Mouse (Mus musculus) limb, embryonic 12.5 days (tissue): ENCODE data around the gene Lax1. TPM values are rescaled to one million over a fixed set of nuclear protein-coding genes. Genes with fewer than 3 reads are reported as not detected.
"Not testable (repeated sequence)": the region's sequence is repeated elsewhere in the genome, so short reads cannot be mapped to it uniquely, and the experiment has no call there.

Experiments used
- ATAC-seq: fragments of 200-750 bp; cut with Nextera tagmentation; 2 replicates; pipeline ENCODE4 v1.8.0; 2017; ENCODE audit warnings: low read depth, moderate TSS enrichment; ENCODE audit not compliant: insufficient number of reproducible peaks, insufficient read depth, low FRiP score, low TSS enrichment
- H3K27ac ChIP-seq: fragments of 300-500 bp; sonication (generic); 2 replicates; pipeline ENCODE4 v1.5.1; 2016; ENCODE audit warnings: mild to moderate bottlenecking, moderate library complexity
- H3K27me3 ChIP-seq: fragments of 300-500 bp; sonication (generic); 2 replicates; pipeline ENCODE4 v1.6.1; 2016; ENCODE audit warnings: mild to moderate bottlenecking, moderate library complexity
- H3K36me3 ChIP-seq: fragments of 300-500 bp; sonication (generic); 2 replicates; pipeline ENCODE4 v1.6.1; 2016; ENCODE audit warnings: mild to moderate bottlenecking, moderate library complexity
- H3K4me1 ChIP-seq: fragments of 300-500 bp; sonication (generic); replicated peaks from 2 replicates; pipeline ENCODE4 v1.6.1; 2016
- H3K4me2 ChIP-seq: fragments of 300-500 bp; sonication (generic); 2 replicates; pipeline ENCODE4 v1.6.1; 2016; ENCODE audit warnings: mild to moderate bottlenecking, moderate library complexity
- H3K4me3 ChIP-seq: fragments of 300-500 bp; sonication (generic); replicated peaks from 2 replicates; pipeline ENCODE4 v1.5.1; 2016; ENCODE audit warnings: mild to moderate bottlenecking
- H3K9ac ChIP-seq: fragments of 300-500 bp; sonication (generic); replicated peaks from 2 replicates; pipeline ENCODE4 v1.6.1; 2016; ENCODE audit warnings: mild to moderate bottlenecking, moderate library complexity
- H3K9me3 ChIP-seq: fragments of 300-500 bp; sonication (generic); 2 replicates; pipeline ENCODE4 v1.6.1; 2016; ENCODE audit warnings: mild to moderate bottlenecking, moderate library complexity
- WGBS: fragments of 180-500 bp; shearing (Covaris S2); methylation state at CpG from one replicate; pipeline ENCODE4 v1.1.7; 2016; 5-methylcytosine and 5-hydroxymethylcytosine counted together
- polyA plus RNA-seq: library from polyadenylated mRNA; unstranded; fragments of >200 nt; fragmentation: Nextera tagmentation; extraction: Ambion mirVana; gene quantifications from 2 replicates; pipeline ENCODE4 v1.2.1, GENCODE M21; 2016

The Lax1 gene
- polyA plus RNA-seq, 1 experiment from 2014 or later, result 1.1 TPM

GRCm38 (mm10) chr1:133712288-133713008, 22.5 kb upstream of the Lax1 start:
- Histone ChIP-seq H3K27ac (peak overlapping the region; percentile 62), H3K9me3 (no peaks in the 10 kb centered on the region), H3K9ac (no peak overlapping the region), H3K4me3 (no peak overlapping the region), H3K4me2 (peak overlapping the region; percentile 29), H3K4me1 (peaks cover 37% of the 10 kb centered on the region), H3K36me3 (peaks cover 18% of the 10 kb centered on the region; the same call in 1 of the 2 replicates), H3K27me3 (no peaks in the 10 kb centered on the region)
- no peak for ATAC-seq
- 35% methylated on average over 12 of the region's 12 CpGs for WGBS

GRCm38 (mm10) chr1:133711376-133711775, 21.5 kb upstream of the Lax1 start:
- no peaks in the 10 kb centered on the region for H3K9me3 ChIP-seq
- ATAC-seq, result no peak
- H3K4me3 ChIP-seq, result no peak overlapping the region
- no peaks in the 10 kb centered on the region for H3K27me3 ChIP-seq
- H3K4me2 ChIP-seq, result no peak overlapping the region
- no peak overlapping the region for H3K27ac ChIP-seq
- WGBS, result 38% methylated on average over 6 of the region's 6 CpGs
- peaks cover 24% of the 10 kb centered on the region; the same call in 1 of the 2 replicates for H3K36me3 ChIP-seq
- peaks cover 37% of the 10 kb centered on the region for H3K4me1 ChIP-seq
- H3K9ac ChIP-seq, result no peak overlapping the region

- no peak overlapping the region for H3K4me2 ChIP-seq
- H3K36me3 ChIP-seq, result peaks cover 27% of the 10 kb centered on the region; the same call in 1 of the 2 replicates
These were observed 21.0 kb upstream of the Lax1 start for GRCm38 (mm10) chr1:133710895-133711294.

GRCm38 (mm10) chr1:133709292-133709691, 19.4 kb upstream of the Lax1 start:
- ATAC-seq, result peak; percentile 38; the same call in 1 of the 2 replicates
- no peak overlapping the region for H3K27ac ChIP-seq

More at GRCm38 (mm10) chr1:133710895-133711294, 21.0 kb upstream of the Lax1 start:
- Histone ChIP-seq H3K4me3 (no peak overlapping the region), H3K27me3 (no peaks in the 10 kb centered on the region), H3K9me3 (no peaks in the 10 kb centered on the region), H3K9ac (no peak overlapping the region), H3K27ac (no peak overlapping the region), H3K4me1 (peaks cover 37% of the 10 kb centered on the region)
- 56% methylated on average over 5 of the region's 6 CpGs for WGBS
- ATAC-seq, result no peak

GRCm38 (mm10) chr1:133701824-133702223, 11.9 kb upstream of the Lax1 start:
- not testable (repeated sequence) for H3K9ac ChIP-seq, H3K27me3 ChIP-seq, H3K9me3 ChIP-seq, ATAC-seq, H3K4me3 ChIP-seq, H3K4me2 ChIP-seq, H3K27ac ChIP-seq, H3K4me1 ChIP-seq
- 10% methylated on average over 1 of the region's 2 CpGs for WGBS
- peaks cover 14% of the 10 kb centered on the region; the same call in 1 of the 2 replicates for H3K36me3 ChIP-seq

More at GRCm38 (mm10) chr1:133709292-133709691, 19.4 kb upstream of the Lax1 start:
- peaks cover 37% of the 10 kb centered on the region for H3K4me1 ChIP-seq
- no peaks in the 10 kb centered on the region for H3K9me3 ChIP-seq
- H3K4me2 ChIP-seq, result no peak overlapping the region
- no peaks in the 10 kb centered on the region for H3K27me3 ChIP-seq
- 49% methylated on average over 3 of the region's 3 CpGs for WGBS
- no peak overlapping the region for H3K9ac ChIP-seq
- H3K36me3 ChIP-seq, result peaks cover 16% of the 10 kb centered on the region; the same call in 1 of the 2 replicates
- no peak overlapping the region for H3K4me3 ChIP-seq

GRCm38 (mm10) chr1:133697935-133698620, 8.2 kb upstream of the Lax1 start:
- H3K4me2 ChIP-seq, result no peak overlapping the region
- 95% methylated on average over 12 of the region's 12 CpGs for WGBS
- H3K27ac ChIP-seq, result no peak overlapping the region
- H3K4me3 ChIP-seq, result no peak overlapping the region
- H3K4me1 ChIP-seq, result peaks cover 31% of the 10 kb centered on the region
- ATAC-seq, result no peak
- no peaks in the 10 kb centered on the region for H3K9me3 ChIP-seq
- H3K27me3 ChIP-seq, result no peaks in the 10 kb centered on the region
- H3K9ac ChIP-seq, result no peak overlapping the region
- H3K36me3 ChIP-seq, result 0 out of 2 replicates have a peak, but pooled peaks cover under 1% of the 10 kb centered on the region

- WGBS, result 48% methylated on average over 7 of the region's 7 CpGs
These were observed 6.0 kb upstream of the Lax1 start for GRCm38 (mm10) chr1:133695901-133696300.

GRCm38 (mm10) chr1:133694876-133695275, 5.0 kb upstream of the Lax1 start:
- 71% methylated on average over 1 of the region's 1 CpGs for WGBS
- H3K9ac ChIP-seq, result no peak overlapping the region
- H3K27ac ChIP-seq, result peak overlapping the region; percentile 83
- H3K4me2 ChIP-seq, result no peak overlapping the region
- ATAC-seq, result no peak
- no peaks in the 10 kb centered on the region for H3K9me3 ChIP-seq
- peaks cover 35% of the 10 kb centered on the region for H3K4me1 ChIP-seq
- H3K27me3 ChIP-seq, result no peaks in the 10 kb centered on the region
- no peak overlapping the region for H3K4me3 ChIP-seq
- no peaks in the 10 kb centered on the region for H3K36me3 ChIP-seq

More at GRCm38 (mm10) chr1:133695901-133696300, 6.0 kb upstream of the Lax1 start:
- Histone ChIP-seq H3K4me2 (no peak overlapping the region), H3K27me3 (no peaks in the 10 kb centered on the region), H3K9me3 (no peaks in the 10 kb centered on the region), H3K4me1 (peaks cover 31% of the 10 kb centered on the region), H3K4me3 (no peak overlapping the region), H3K36me3 (no peaks in the 10 kb centered on the region), H3K27ac (peak overlapping the region; percentile 83), H3K9ac (no peak overlapping the region)
- no peak; the same call in 1 of the 2 replicates for ATAC-seq

- H3K27ac ChIP-seq, result peak overlapping the region; percentile 83
- no peaks in the 10 kb centered on the region for H3K9me3 ChIP-seq
- H3K4me2 ChIP-seq, result no peak overlapping the region
- WGBS, result 0% methylated on average over 1 of the region's 1 CpGs
- H3K4me1 ChIP-seq, result peaks cover 39% of the 10 kb centered on the region
- no peak overlapping the region for H3K9ac ChIP-seq
- no peak overlapping the region for H3K4me3 ChIP-seq
- ATAC-seq, result no peak
- no peaks in the 10 kb centered on the region for H3K27me3 ChIP-seq
- H3K36me3 ChIP-seq, result no peaks in the 10 kb centered on the region
These were observed 4.4 kb upstream of the Lax1 start for GRCm38 (mm10) chr1:133694301-133694700.

- Histone ChIP-seq H3K36me3 (no peaks in the 10 kb centered on the region), H3K4me2 (no peak overlapping the region), H3K4me3 (no peak overlapping the region), H3K9ac (no peak overlapping the region), H3K27ac (0 out of 2 replicates have a peak overlapping the region, but pooled peaks have one; percentile 83), H3K27me3 (no peaks in the 10 kb centered on the region), H3K9me3 (no peaks in the 10 kb centered on the region), H3K4me1 (peaks cover 39% of the 10 kb centered on the region)
- WGBS, result 59% methylated on average over 11 of the region's 11 CpGs
- no peak for ATAC-seq
These were observed 3.7 kb upstream of the Lax1 start for GRCm38 (mm10) chr1:133693536-133694114.

- Histone ChIP-seq H3K9ac (no peak overlapping the region), H3K27me3 (no peaks in the 10 kb centered on the region), H3K9me3 (no peaks in the 10 kb centered on the region), H3K4me2 (no peak overlapping the region), H3K27ac (no peak overlapping the region), H3K4me3 (no peak overlapping the region), H3K4me1 (peaks cover 39% of the 10 kb centered on the region), H3K36me3 (no peaks in the 10 kb centered on the region)
- 65% methylated on average over 4 of the region's 4 CpGs for WGBS
- no peak for ATAC-seq
These were observed 2.3 kb upstream of the Lax1 start for GRCm38 (mm10) chr1:133692195-133692594.
